Mouse (Mus musculus) adrenal gland, postnatal 36 days (tissue): ENCODE results near the gene Nfia. TPM values are rescaled to one million over a fixed set of nuclear protein-coding genes. Genes with fewer than 3 reads are reported as not detected.
A peak's percentile ranks its signal among the peaks of the same experiment; 100 is the strongest.

Source experiments
- DNase-seq, 2 experiments: peaks; one replicate each; pipeline ENCODE4 v3.0.0; 2021; ENCODE audit warnings: mixed read lengths in 1 of 2
- total RNA-seq, 2 experiments: library from RNA; stranded (reverse); gene quantifications; 2 replicates each; pipeline ENCODE4 v1.2.3; 2021

Nfia gene
- total RNA-seq, 2 experiments from 2014 or later: 124 to 204 TPM

DNA sequence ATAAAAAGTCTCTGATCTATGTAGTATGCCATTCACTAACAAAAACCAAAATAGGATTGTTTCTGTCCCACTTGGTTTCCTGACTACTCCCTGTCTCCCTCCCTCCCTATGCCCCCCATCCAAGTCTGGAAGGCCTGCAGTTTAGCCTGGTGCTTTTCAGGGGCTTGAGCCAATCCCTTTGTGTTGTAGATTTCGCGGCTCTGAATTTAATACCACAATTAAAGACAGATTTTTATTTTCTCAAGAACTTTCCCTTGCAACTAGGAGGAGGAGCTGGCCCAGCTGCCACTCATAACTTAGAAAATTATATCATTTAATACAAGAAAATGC is 330.8 kb downstream of the Nfia start:
- DNase-seq: no peak

DNA sequence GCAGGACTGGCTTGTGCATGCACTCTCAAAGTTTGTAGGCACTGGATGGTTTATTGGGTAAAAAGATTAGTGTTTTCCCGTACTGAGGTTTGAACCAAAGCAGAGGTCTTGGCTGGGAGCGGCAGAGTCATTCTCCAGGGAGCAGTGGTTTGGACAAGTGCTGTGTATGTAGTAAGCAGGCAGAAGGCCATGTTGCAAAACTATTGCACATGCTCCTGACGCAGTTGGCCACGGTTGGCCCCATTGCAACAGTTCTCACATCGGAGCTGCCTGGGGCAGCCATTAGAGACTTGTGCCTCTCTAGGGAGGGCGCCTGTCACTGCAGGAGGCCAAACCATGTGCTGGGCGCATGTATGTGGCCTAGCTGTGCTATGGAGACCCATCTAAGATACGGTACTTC is 331.6 kb downstream of the Nfia start:
- DNase-seq: peak; percentile 60 to 78

DNA sequence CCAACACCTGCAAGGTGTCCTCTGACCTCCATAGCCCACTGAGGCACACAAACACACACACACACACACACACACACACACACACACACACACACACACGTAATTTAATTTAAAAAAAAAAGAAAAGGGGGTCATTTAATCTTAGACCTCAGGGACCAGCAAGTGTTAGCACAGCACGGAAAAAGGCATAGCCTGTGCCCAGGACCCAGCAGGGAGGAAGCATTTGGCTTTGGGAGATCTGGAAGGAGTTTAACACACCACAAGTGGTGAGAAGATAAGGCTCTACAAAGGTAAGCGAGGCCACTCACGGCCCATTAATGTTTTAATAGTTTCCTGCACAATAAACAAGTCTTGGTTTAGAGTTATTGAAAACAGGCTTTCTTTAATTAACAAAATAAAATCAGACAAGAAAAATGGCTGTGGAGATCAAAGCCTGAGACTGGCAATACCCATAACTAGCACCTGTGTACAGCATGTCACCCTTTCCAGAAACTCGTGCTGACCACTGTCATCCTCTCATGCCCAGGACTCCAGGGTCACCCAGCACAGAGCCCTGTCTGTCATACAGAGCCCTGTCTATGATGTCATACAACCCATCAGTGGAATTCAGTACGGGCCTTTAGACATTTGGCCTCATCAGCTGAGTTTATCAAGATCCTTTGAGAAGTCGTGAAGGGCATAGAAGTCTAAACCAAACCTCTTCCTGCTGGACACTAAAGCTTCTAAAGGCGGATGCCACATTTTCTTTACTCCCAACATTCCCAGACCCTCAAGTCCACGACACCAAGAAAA is 332.6 kb downstream of the Nfia start:
- no peak for DNase-seq

DNA sequence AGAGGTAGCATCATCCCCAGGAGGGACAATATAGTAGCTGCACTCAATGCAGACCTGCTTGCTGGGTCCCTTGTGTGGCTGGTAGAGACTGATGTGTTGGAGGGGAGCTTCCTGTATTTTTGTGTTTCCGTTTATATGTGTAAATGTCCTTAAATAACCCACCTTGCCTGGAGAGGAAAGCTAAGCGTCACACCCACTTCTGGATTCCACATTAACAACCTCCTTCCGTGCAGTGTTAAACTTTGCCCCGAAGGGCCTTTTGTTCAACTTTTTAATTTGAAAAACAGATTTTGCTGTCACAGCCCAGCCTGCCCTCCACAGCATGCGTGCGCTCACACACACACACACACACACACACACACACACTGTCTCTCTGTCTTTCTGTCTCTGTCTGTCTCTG is 333.4 kb downstream of the Nfia start:
- DNase-seq: no peak

DNA sequence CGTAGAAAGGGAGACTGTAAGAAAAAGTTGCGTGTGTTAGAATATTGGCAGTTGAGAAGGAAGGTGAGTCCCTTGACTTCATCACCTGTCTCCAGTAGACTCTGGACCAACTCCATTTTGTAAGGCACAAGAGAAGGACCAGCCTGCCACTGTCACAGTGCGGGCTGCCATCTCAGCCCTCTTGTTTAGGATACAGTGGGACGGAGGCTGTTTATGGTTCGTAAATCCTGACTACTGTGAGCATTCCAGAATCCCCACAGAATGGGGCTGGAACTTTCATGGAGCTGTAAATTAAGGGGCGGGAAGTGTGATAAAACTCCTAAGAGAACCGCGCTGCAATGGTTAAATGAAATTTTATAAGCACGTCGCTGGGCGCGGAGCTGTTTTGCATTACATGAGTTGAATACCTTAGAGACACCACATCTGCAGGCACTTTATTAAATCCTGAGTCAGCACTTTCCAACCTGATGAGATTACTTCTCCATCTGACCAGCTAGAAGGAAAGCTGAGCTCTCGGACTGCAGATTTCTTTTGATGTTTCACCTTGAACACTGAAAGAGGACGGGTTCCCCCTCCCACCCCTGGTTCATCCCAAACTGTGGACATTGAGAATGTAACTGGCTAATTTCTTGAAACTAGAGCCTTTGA is 334.0 kb downstream of the Nfia start:
- peak in 1 of 2 experiments; percentile 26 for DNase-seq

DNA sequence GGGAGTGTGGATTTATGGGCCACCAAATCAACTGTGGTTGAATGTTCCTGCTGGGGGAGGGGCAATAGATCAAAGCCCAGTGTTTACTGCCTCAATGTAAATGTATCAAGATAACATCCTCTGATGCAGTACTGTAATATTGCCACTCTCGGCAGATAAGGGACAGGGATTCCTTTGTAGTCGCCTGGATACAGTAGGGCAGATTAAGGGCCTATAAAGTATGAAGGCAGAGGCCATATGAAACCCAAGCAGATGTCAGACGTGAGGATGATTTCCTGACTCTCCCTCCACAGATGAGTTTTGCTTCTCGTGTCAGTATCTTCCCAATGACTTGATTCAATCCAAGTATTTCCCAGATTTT is 334.5 kb downstream of the Nfia start:
- no peak for DNase-seq

DNA sequence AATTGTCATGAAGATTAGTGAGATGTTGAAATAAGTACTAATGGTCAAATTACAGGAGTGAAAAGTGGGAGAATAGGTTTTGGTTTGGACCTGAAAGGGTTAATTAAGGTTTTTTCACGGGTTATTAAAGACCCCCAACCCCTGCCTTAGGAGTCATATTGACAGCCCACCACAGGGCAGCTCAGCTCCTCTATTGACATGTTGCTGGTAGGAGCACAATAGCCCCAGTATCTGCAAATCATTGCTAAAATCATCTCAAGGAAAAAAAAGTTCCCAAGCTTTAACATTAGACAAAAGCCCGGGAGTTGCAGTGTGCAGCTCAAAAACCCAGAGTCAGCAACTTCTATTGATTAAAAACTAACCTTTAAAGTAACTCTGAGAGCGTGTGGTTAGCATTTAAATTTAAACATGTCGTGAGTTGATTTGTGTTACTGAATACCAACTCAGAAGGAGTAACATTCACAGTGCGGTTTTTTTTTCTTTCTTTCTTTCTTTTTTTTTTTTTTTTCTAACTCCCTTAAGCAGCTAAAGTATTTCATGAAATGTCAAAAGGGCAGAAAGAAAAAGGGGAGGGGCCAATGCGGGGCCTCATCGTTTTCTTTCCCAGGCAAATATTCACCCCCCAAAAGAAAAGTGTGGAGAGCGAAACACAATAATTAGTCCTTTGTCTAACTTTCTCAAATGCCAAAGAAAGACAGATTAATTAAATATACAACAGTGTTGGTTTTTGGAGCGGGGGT is 335.6 kb downstream of the Nfia start:
- DNase-seq: no peak

DNA sequence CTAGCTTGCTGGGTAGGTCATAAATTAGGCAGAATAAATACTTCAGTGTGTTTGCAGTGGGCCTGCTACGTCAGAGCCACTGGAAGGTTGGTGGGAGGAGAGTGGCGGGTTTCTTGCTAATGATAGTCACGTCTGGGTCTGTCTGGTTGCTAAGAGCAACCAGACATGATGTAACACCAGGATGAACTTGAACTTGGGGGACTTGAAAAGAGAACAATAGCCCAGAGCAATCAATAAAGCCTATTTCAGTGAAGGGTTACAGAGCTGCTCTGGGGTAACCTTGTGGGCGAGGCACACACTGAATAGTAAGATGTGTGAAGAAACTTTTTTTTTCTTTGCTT is 336.1 kb downstream of the Nfia start:
- DNase-seq: no peak

DNA sequence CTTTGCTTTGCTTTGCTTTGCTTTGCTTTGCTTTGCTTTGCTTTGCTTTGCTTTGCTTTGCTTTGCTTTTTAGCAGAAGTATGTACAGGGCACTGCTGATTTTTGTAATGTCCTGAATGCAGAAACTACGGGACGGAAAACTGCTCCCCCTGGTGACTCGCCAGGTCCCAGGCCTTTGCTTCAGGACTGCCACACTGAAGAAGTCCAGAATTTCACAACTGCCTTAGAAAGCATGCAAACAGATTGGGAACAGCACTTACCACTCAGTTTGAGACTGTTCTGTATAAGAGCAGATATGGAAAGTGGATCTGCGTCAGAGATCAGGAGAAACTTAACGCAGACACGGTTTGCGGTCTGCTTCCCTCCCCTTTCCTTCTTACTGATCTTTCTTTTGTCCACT is 336.5 kb downstream of the Nfia start:
- DNase-seq: peak; percentile 82 to 87

DNA sequence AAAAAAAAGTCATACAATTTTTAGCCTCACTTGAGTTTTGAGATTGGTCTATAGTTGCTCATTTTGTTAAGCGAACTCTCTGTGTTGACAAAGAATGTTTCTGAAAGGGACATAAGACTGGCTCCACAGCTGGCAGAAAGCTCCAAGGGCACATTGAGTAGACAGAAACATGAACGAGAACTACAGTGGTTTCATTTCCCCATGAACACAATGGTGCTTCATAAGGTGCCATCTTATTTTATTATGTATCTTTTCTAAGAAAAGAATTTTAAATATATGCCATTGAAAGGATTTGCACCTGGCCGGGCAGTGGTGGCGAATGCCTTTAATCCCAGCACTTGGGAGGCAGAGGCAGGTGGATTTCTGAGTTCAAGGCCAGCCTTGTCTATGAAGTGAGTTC is 337.4 kb downstream of the Nfia start:
- no peak for DNase-seq

DNA sequence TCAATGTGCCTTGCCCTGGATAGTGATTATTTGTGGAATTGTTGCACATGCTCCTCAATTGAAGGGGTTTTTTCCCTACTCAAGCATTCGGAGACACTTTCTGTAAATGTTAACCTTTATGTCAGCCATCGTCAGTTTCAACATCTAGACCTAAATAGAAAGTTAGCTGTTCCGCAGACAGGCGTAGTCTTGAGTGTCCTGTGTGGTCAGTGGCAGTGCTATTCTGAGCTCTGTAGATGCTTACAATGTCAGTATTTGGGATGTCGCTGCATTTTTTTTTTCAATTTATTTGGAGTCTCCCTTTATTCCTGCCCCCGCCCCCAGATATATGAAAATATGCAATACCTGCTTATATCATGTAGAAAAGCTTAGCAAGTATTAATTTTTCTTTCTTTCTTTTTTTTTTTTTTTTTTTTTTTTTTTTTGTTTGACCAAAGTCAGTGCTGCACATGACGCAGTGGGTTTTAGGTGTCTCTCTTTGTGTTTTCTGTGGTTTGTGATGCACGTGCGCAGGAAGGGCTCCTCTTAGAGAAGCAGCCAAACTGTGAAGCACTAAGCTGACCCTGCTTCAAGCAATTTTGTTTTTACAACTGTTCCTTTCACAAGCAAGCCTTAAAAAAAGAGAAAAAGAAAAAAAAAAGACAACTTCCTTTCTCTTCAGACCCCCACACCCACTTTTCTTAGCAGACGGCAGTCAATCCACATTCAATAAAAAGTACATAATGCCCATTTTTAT is 340.9 kb downstream of the Nfia start:
- DNase-seq: no peak

DNA sequence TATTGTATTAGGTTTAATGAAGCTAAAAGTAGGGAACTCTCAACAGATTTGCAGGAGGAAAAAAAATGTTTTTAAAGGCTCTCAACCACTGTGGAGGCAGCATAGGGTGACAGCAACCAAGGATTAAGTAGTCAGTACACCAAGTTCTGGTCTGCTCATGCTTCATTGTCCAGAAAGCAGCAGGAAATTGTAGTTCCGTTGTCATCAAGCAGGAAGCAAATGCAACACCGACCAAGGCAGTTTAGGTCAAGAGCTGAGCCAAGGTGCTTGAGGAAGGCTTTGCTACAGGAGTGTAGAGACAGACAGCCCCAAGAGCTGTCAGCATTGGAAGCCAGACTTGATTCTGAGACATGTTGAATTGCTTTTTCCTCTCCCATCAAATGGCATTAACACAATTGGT is 342.4 kb downstream of the Nfia start:
- no peak for DNase-seq

DNA sequence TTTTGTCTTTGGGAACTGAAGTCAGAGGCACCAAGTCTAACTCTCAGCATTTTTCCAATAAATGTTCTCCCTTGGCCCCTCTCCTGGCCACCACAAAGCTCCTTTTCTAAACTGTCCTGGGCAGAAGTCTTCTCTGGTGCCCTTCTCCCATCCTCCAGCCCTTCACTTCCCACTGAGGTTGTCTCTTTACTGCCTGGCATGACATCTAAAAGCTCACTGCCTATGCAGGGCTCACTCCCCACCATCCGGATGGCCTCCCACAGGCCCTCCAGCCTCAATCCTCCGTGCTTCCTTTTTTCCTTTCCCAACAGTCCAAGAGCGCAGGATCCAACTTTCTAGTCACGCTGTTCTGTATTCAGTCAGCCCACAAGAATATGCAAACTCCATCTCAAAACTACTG is 342.9 kb downstream of the Nfia start:
- DNase-seq: no peak

DNA sequence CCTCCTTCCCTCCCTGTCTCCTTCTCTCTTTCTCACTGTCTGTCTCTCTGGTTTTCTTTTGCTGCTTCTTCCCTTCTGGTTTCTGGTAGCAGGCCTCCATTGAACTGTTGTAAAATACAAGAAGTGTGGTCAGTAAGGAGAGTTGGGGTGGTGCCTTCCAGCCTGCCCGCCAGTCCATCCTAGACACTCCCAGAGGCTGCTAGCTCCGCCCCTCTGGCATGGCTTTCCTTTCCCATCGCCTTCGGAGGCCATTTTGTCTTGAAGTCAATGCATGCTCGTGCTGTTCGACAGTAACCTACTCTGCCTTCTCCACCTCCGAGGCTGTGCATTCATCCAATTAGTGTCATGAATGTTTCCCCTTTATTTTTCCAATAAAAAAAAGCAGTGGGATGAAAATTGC is 343.5 kb downstream of the Nfia start:
- no peak for DNase-seq

DNA sequence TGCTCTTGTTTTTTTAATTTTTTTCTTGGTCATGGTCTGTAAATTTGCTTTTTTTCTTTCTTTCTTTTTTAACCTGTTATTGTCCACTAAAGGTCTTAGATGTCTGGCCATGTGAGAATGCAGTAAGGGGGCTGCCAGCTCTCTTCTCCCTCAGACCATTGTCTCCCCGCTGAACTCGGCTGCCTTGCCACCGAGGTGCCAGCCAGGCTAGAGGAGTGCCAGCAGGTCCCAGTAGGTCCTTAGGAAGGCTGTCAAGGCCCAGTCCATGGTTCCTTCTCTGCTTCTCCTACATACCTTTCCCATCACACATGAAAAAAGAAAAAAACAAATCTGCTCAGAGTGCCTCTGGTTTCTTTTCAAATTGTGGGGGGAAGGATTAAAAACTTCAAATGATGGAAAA is 345.6 kb downstream of the Nfia start:
- DNase-seq: no peak

DNA sequence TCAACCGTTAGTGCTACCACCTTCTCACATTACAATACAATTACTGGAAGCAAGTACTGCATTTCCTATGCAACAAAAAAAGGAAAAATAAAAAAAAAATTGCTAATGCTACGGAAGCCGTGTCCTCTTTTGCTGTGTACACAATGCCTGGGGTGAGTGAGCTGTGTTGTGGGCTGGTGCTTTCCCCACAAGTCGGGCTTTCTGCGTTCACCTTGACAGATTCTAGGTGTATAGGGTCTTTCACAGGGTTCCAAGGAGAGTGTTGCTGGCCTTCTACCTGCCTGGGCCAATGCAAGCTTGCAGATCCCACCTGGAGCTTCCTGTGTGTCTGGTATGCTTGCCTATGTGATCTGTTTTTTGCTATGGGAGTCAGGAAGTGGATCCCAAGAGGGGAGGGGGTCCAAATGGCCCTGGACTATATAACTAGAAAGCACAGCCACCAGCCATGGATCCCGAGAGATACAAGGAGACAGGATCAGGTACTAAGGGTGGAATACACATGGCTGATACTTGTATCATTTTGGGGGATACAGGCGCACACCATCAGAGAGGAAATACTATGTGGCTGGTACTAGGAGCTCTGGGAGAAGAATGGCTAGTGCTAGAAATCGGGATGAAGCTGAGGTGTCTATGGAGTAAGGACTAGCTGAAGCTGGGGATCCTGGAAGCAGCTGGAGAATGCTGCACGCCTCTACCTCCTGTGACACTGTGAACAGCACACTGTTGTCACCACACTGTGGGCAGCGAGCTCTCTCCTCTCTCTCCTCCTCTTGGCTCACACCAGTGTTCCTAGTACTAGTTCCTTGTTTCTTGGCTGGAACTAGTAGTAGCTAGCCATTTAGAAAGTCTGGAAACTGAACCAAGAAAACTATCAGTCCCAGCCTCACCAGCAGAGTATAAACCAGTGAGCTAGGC is 346.5 kb downstream of the Nfia start:
- DNase-seq: no peak

DNA sequence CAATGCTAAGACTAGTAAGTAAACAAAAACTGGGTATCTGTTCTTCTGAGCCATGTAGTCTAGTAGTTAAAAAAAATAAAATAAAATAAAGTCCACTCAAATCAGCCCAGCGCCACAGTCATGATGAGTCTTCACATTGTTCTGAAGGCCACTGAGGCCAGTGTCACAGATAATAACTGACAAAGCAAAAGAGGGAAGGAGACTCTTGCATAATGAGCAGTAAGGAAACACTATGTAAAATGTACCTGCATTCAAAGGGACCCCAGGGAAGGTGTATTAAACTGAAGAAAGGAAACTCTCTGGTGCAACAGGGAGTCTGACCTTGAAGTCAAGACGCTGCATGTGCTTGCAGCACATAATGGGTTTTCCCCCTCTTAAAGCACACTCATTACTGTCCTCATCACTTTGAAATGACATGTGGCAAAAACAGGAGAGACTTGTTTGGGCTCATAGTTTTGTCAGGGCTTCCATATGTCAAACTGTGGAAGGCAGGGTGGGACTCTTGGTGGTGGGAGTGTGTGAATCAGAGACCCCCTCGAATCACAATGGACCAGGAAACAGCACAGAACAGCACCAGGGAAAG is 347.5 kb downstream of the Nfia start:
- DNase-seq: no peak

DNA sequence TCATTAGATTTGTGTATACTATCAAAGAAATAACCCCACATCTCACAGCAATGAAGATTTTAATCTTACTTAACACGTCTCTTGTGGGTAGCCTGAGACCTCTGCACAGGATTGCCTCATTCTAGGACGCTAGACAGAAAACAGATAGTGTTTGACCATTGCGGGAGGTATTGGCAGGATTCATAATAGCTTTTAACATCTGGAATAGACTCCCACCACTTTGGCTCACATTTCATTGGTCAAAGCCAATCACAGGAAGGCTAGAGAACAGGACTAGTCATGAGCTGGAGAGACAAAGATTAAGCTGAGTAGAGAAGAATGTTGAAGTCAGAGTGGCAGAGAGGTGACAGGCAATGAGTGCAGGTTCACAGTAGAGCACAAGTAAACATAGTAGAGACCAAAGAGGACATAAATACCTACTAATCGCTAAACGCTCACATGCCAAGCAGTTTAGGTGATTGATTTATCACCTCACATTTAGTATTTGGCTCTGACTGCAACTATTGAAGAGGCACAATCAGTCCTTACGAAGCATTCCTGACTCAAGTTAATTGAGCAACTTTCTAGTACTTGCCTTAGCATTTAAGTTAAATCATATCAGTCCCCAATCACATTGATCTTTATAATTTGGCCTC is 348.3 kb downstream of the Nfia start:
- DNase-seq: no peak

DNA sequence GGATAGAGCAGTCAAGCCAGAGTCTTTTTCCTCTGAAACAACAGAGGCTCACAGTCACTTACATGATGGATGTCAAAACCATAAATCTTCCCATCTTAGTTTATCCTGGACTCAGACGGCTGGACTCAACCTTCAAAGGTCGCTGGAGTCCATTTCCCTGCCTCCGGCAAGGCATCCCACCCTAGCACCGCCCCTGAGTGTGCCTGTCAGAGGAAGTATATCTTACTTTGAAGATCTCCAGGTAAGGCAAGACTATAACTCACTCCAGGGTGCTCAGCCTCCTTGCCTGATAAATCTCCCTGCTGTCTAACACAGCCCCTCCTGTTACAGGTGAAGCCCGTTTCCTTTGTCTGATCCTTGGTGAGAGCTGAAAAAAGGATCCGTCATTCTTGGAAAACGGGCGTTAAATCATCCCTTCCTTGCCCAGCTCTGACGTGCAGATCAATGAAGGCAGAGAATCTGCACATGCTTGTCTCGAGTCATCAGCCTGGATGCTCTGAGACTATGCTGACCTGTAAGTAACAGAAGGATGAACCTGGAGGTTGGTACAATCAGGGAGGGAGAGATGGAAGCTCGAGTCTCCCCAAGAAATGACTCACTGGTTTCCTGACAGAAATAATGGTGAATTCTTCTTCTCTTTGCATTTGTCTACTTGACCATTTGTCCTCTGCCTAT is 353.6 kb downstream of the Nfia start:
- no peak for DNase-seq

DNA sequence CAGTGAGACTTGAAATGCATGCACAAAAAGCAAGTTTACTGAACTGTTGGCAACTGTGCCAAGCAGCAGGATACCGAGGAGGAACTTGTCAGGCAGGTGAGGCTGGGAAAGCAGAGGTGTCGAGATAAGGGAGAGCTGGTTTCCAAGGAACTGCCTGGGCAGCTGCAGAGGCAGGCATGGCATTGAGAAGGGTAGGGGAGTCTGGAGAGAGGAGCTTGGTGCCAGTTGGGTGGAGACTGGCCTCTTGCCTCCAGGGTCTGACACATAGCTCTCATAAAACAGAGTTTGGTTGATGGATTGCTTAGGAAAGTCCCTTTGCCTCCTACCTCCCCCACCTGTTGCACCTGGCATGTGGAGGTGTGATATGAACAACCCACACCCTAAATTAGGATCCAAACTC is 358.3 kb downstream of the Nfia start:
- DNase-seq: no peak
